Mouse (Mus musculus): Measurements from ENCODE around the gene Ubl7. TPM values are rescaled to one million over a fixed set of nuclear protein-coding genes. Genes with fewer than 3 reads are reported as not detected.

Gene Ubl7
- total and polyA plus RNA-seq, 3 experiments, result 24.7 to 81.1 (median 37.3) TPM

DNA sequence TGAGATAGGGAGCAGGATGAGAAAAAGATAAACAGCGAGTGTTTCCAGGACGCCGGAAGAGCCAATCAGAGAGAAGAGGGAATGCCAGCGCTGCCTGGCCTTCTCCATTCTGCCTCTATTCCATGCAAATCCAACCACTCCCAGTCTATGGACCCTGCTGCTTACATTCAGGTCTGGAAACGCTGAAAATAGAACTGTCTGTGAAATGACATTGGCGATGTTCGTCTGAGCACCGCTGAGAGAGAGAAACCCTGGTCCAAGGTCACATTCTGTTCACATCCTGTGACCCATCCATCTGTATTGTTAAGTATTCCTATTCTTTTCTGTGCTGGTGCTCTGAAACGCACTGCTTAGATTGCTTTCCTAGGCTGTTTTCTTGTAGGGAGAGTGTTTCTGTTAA, 9.6 kb upstream of the Ubl7 start:
- dilution Hi-C loops (cut with MboI; ENCODE audit: extremely low pct_ligation_motif_present, extremely low pct_unique_long_range_greater_than_20kb, low sequenced_read_pairs) (no loop called here), in situ Hi-C loops (cut with MboI; ENCODE audit: low pct_ligation_motif_present, low pct_unique_long_range_greater_than_20kb, low sequenced_read_pairs) (no loop called here)
- no peak overlapping the region for H3K27ac ChIP-seq (ENCODE audit: insufficient read depth, low read depth)
- H3K9ac ChIP-seq (ENCODE audit: insufficient read depth, low read depth), result no peak overlapping the region
- no peak overlapping the region for H3K4me3 ChIP-seq (replicated peaks in 1 of 3; ENCODE audit: low read depth in 2 of 3, low read length in 2 of 3, poor library complexity in 1 of 3)
- H3K79me2 ChIP-seq (replicated peaks; ENCODE audit: control insufficient read depth, extremely low read depth, insufficient read depth, poor library complexity, severe bottlenecking), result no peaks in the 10 kb centered on the region
- TF ChIP-seq POLR2A (IDR thresholded peaks at IDR 0.05; ENCODE audit: low read depth, low read length) (no peak), SMC3 (IDR thresholded peaks at IDR 0.05; ENCODE audit: low read depth, low read length) (no peak), CHD1 (IDR thresholded peaks at IDR 0.05; ENCODE audit: low read depth, low read length) (no peak), ZC3H11A (IDR thresholded peaks at IDR 0.05; ENCODE audit: low read depth, low read length) (no peak), PAX5 (IDR thresholded peaks at IDR 0.05; ENCODE audit: low read length) (no peak), ZMIZ1 (IDR thresholded peaks at IDR 0.05; ENCODE audit: low read depth, low read length) (no peak), ZKSCAN1 (IDR thresholded peaks at IDR 0.05; ENCODE audit: borderline replicate concordance, low read depth, low read length) (no peak), ZNF384 (IDR thresholded peaks at IDR 0.05; ENCODE audit: low read depth, low read length) (no peak), MAZ (IDR thresholded peaks at IDR 0.05; ENCODE audit: low read depth, low read length) (no peak), TCF12 (IDR thresholded peaks at IDR 0.05; ENCODE audit: low read depth, low read length) (no peak), MEF2A (IDR thresholded peaks at IDR 0.05; ENCODE audit: borderline replicate concordance, low read depth, low read length) (no peak)
- H3K4me1 ChIP-seq (ENCODE audit: control insufficient read depth in 1 of 2, insufficient read depth in 2 of 2), result peaks cover 13 to 29% of the 10 kb centered on the region in 2 experiments
- DNase-seq (ENCODE audit: extremely low read depth), result no peak
- H3K9me3 ChIP-seq (replicated peaks; ENCODE audit: low read length), result no peaks in the 10 kb centered on the region
- H3K4me2 ChIP-seq (ENCODE audit: insufficient read depth, low read depth, poor library complexity, severe bottlenecking), result no peak overlapping the region
- no peaks in the 10 kb centered on the region for H3K27me3 ChIP-seq (replicated peaks)
- no peaks in the 10 kb centered on the region for H3K36me3 ChIP-seq (replicated peaks in 1 of 2; ENCODE audit: control insufficient read depth in 1 of 2, insufficient read depth in 1 of 2, low read length in 1 of 2)

DNA sequence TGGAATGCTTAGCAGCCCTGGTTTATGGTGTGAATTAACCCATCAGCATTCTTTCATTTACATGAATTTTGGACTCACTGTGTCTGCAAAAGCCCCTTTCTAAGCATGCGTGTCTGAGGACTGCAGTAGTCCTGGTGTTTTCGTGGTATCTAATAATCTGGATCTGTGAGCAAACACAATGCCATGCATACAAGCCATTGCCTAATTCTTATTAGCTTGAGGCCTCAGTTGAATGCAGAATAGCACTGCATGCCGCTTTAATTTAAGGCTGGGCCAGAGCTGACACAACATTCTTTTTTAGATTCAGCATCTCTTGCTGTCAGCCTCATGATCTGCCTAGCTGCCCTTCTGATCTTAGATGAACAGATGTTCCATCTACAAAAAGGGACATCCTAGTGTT, 9.2 kb upstream of the Ubl7 start:
- no peaks in the 10 kb centered on the region for H3K9me3 ChIP-seq (replicated peaks; ENCODE audit: low read length)
- no peak overlapping the region for H3K9ac ChIP-seq (ENCODE audit: insufficient read depth, low read depth)
- dilution Hi-C loops (cut with MboI; ENCODE audit: extremely low pct_ligation_motif_present, extremely low pct_unique_long_range_greater_than_20kb, low sequenced_read_pairs) (no loop called here), in situ Hi-C loops (cut with MboI; ENCODE audit: low pct_ligation_motif_present, low pct_unique_long_range_greater_than_20kb, low sequenced_read_pairs) (no loop called here)
- TF ChIP-seq MAZ (IDR thresholded peaks at IDR 0.05; ENCODE audit: low read depth, low read length) (no peak), ETS1 (conservative IDR thresholded peaks at IDR 0.05; ENCODE audit: low read depth, low read length) (no peak), E2F4 (IDR thresholded peaks at IDR 0.05; ENCODE audit: insufficient replicate concordance, low read depth, low read length) (no peak), MEF2A (IDR thresholded peaks at IDR 0.05; ENCODE audit: borderline replicate concordance, low read depth, low read length) (no peak)
- no peaks in the 10 kb centered on the region for H3K36me3 ChIP-seq (replicated peaks in 1 of 2; ENCODE audit: control insufficient read depth in 1 of 2, insufficient read depth in 1 of 2, low read length in 1 of 2)
- H3K27me3 ChIP-seq (replicated peaks), result no peaks in the 10 kb centered on the region
- peaks cover 13 to 32% of the 10 kb centered on the region in 2 experiments for H3K4me1 ChIP-seq (ENCODE audit: control insufficient read depth in 1 of 2, insufficient read depth in 2 of 2)
- H3K27ac ChIP-seq (ENCODE audit: insufficient read depth, low read depth), result no peak overlapping the region
- H3K4me2 ChIP-seq (ENCODE audit: insufficient read depth, low read depth, poor library complexity, severe bottlenecking), result no peak overlapping the region
- no peak for DNase-seq (ENCODE audit: extremely low read depth)
- H3K79me2 ChIP-seq (replicated peaks; ENCODE audit: control insufficient read depth, extremely low read depth, insufficient read depth, poor library complexity, severe bottlenecking), result no peaks in the 10 kb centered on the region
- H3K4me3 ChIP-seq (replicated peaks in 1 of 3; ENCODE audit: low read depth in 2 of 3, low read length in 2 of 3, poor library complexity in 1 of 3), result no peak overlapping the region

DNA sequence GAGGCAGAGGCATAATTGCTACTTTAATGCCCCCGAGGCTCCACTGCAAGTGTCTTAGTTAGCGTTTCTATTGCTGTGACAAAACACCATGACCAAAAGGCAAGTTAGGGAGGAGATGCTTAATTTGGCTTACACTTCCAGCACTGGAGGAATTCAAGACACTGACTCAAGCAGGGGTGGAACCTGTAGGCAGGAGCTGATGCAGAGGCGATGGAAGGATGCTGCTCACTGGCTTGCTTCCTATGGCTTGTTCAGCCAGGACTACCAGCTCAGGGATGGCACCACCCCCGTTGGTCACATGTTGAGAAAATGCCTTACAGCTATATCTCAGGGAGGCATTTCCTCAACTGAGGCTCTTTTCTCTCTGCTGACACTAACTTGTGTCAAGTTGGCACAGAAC, 8.6 kb upstream of the Ubl7 start:
- Histone ChIP-seq H3K4me1 (ENCODE audit: control insufficient read depth in 1 of 2, insufficient read depth in 2 of 2) (peaks cover 15 to 38% of the 10 kb centered on the region in 2 experiments), H3K27me3 (replicated peaks) (no peaks in the 10 kb centered on the region), H3K4me2 (ENCODE audit: insufficient read depth, low read depth, poor library complexity, severe bottlenecking) (no peak overlapping the region), H3K4me3 (replicated peaks in 1 of 3; ENCODE audit: low read depth in 2 of 3, low read length in 2 of 3, poor library complexity in 1 of 3) (no peak overlapping the region), H3K9ac (ENCODE audit: insufficient read depth, low read depth) (no peak overlapping the region), H3K9me3 (replicated peaks; ENCODE audit: low read length) (no peaks in the 10 kb centered on the region), H3K79me2 (replicated peaks; ENCODE audit: control insufficient read depth, extremely low read depth, insufficient read depth, poor library complexity, severe bottlenecking) (no peaks in the 10 kb centered on the region), H3K27ac (ENCODE audit: insufficient read depth, low read depth) (no peak overlapping the region), H3K36me3 (replicated peaks in 1 of 2; ENCODE audit: control insufficient read depth in 1 of 2, insufficient read depth in 1 of 2, low read length in 1 of 2) (no peaks in the 10 kb centered on the region)
- DNase-seq (ENCODE audit: extremely low read depth), result peak; percentile 37
- in situ Hi-C loops (cut with MboI; ENCODE audit: low pct_ligation_motif_present, low pct_unique_long_range_greater_than_20kb, low sequenced_read_pairs), result no loop called here
- dilution Hi-C loops (cut with MboI; ENCODE audit: extremely low pct_ligation_motif_present, extremely low pct_unique_long_range_greater_than_20kb, low sequenced_read_pairs), result no loop called here
- no peak for TF ChIP-seq BHLHE40 (IDR thresholded peaks at IDR 0.05; ENCODE audit: low read depth, low read length)
- no peak for TF ChIP-seq JUND (conservative IDR thresholded peaks at IDR 0.05; ENCODE audit: low read depth, low read length)
- TF ChIP-seq ZMIZ1 (IDR thresholded peaks at IDR 0.05; ENCODE audit: low read depth, low read length), result peak; percentile 95
- peak; percentile 93 for TF ChIP-seq TBP (conservative IDR thresholded peaks at IDR 0.05; ENCODE audit: low read depth, low read length)
- TF ChIP-seq POLR2A (IDR thresholded peaks at IDR 0.05; ENCODE audit: low read depth, low read length), result peak; percentile 69
- TF ChIP-seq SMC3 (IDR thresholded peaks at IDR 0.05; ENCODE audit: low read depth, low read length), result no peak
